Mouse (Mus musculus) cerebellum, adult 8-10 months (tissue): ENCODE results near the gene Hist1h1d.
"Not testable (repeated sequence)": the region's sequence is repeated elsewhere in the genome, so short reads cannot be mapped to it uniquely, and the experiment has no call there.

Experiments
- DNase-seq: peaks from one replicate; pipeline ENCODE4 v3.0.0; 2022

Hist1h1d gene

DNA sequence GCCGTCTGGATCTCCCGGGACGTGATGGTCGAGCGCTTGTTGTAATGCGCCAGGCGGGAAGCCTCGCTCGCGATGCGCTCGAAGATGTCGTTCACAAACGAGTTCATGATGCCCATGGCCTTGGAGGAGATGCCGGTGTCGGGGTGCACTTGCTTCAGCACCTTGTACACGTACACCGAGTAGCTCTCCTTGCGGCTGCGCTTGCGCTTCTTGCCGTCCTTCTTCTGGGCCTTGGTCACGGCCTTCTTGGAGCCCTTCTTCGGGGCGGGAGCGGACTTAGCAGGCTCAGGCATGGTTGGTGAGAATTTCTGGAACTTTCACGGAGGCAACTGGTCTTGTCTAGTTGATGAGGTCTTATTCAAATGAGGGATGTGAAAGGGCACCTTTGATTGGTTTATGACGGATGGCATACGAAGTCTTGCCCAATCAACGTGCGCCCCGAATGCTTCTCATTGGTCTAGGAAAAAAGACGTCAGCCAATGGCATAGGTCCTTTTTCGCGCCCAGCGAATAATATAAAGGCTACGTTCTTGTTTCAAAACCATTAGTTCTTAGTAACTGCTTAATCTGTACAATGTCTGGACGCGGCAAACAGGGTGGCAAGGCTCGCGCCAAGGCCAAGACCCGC lies 20.9 kb downstream of the Hist1h1d start, which contains the start of the genes Hist1h2bf and Hist1h2ad:
Hist1h2bf (minus strand) TSS at position 299 of the 627 bp plus-strand sequence.
Hist1h2ad (plus strand) TSS at position 484 of the 627 bp plus-strand sequence.
- DNase-seq, result peak; percentile 60

GRCm38 (mm10) chr13:23574546-23575170 lies 21.6 kb downstream of the Hist1h1d start:
- DNase-seq, result not testable (repeated sequence)

DNA sequence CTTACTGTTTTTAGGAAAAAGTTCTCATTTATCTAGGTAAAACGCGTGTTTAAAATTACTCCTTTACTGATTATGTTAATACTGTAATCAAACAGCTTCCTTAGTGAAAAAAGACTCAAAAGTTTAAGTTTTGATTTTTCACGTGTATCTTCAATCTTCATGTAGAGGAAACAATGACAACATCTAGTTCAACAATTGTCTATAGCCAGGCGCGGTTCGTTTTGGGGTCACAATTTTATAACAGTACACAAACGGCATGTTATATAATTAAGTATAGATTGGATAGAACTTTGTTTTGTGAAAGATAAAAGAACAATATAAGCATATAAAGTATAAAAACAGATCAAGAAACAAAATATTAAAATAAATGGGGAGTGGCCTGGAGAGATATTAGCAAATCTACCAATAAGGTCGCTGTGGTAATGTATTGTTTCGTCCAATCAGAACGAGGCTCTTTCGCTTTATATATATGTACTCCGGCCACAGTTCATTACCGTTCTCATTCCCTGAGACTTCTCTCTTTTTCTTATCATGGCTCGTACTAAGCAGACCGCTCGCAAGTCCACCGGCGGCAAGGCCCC lies 22.3 kb downstream of the Hist1h1d start, which contains the start of gene Hist1h3d:
Hist1h3d (plus strand) TSS at position 493 of the 581 bp plus-strand sequence.
- no peak for DNase-seq

GRCm38 (mm10) chr13:23575864-23576313 lies 22.8 kb downstream of the Hist1h1d start:
- not testable (repeated sequence) for DNase-seq

DNA sequence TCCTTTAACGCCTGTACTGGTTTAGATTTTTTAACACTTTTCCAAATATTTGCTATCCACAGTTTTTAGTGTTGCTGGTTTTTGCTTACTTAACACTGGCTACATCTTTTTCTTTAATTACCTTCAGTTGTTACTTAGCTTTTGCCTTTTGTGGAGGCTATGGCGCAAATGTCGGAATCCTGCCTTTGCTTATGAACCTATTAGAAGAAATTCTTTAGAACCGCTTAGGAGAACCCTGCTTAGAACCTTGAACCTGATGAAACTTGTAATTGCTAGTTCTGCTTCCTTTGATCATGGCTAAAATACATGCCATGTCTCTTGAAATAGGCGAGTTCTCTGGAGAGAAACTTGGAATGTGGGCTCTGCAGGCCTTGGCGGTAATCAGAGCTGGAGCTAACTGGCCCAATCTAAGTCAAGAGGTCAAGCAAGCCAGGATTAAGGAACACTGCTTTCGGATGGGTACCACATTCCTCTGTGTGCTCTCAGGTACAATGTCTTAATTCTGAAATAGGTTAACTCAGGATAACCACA lies 23.4 kb downstream of the Hist1h1d start:
- no peak for DNase-seq

GRCm38 (mm10) chr13:23576906-23577639 lies 24.0 kb downstream of the Hist1h1d start:
- no peak for DNase-seq

DNA sequence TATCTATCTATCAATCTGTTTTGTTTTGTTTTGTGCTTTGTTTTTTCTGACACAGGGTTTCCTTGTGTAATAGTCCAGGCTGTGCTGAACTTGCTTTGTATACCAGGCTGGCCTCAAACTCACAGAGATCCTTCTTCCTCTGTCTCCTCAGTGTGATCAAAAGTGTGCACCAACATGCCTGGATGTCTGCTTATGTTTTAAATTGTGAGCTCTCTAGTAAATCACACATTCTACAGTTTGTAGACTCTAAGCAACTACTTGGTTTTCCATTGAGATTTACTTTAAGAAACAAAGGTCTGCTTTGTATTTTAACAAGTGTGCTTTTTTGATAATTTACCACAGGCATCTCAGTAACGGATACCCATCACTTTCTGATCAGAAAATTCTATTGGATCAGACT lies 24.8 kb downstream of the Hist1h1d start:
- DNase-seq, result no peak

DNA sequence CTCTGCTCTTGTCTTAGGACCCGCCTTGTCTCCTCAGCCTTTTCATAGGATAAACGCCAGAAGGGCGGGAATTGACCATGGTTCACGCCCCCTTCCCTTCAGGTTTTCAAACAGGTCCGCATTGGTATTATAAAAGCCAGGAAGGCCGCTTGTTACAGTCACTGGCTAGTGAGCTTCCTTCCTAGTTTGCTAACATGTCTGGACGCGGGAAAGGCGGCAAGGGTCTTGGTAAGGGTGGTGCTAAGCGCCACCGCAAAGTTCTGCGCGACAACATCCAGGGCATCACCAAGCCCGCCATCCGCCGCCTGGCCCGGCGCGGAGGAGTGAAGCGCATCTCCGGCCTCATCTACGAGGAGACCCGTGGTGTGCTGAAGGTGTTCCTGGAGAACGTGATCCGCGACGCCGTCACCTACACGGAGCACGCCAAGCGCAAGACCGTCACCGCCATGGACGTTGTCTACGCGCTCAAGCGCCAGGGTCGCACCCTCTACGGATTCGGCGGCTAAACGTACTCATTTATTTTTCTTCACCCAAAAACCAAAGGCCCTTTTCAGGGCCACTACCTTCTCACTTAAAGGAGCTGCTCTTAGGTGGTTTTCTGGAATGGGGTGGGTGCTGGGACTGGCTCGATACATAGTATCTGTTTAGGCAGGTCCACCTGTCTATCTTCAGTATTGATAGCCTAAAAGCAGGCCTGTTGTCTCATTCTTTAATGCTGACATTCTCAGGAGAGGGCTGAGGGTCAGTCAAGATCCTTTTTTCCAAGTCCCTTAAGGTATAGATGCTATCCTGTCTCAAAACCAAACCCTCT lies 28.6 kb downstream of the Hist1h1d start, which contains the start of gene Hist1h4d:
Hist1h4d (plus strand) TSS at position 191 of the 811 bp plus-strand sequence.
- DNase-seq, result peak; percentile 96

DNA sequence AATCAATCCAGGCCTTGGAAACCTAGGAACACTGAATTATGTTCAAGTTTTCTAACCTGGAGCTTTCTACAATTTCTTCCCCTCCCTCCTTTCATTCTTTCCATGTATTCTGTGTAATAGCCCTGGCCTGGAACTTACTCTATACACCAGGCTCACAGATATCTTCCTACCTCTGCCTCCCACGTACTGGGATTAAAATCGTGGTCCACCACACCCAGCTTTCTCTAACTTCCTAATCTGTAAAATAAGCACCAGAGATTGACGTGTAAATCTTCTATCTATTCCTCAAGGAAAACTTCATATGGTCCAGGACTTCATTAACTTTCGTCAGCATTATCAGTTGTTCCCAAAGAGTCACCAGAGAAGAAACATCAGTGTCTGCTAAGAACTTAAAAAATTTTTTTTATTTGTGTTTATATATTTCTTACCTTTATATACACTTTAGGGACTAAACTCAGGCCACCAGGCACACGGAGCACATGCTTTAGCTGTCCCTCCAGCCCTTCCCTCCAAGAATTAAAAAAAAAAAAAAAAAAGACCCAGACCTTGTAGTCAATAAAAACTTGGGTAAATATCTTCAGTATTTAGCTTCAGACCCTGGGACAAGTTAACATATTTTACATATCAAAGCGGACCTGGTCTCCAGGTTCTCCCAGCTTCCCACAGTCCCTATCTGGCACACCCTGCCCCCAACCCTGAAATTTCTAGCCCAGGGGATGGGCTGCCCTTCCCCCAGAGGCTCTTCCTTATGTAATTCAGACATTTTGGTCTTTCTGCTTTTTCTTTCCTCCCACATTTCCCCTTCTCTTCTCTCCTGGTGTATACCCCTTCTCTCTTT lies 29.4 kb downstream of the Hist1h1d start:
- no peak for DNase-seq

GRCm38 (mm10) chr13:23583387-23584068 lies 30.5 kb downstream of the Hist1h1d start:
- DNase-seq, result no peak

DNA sequence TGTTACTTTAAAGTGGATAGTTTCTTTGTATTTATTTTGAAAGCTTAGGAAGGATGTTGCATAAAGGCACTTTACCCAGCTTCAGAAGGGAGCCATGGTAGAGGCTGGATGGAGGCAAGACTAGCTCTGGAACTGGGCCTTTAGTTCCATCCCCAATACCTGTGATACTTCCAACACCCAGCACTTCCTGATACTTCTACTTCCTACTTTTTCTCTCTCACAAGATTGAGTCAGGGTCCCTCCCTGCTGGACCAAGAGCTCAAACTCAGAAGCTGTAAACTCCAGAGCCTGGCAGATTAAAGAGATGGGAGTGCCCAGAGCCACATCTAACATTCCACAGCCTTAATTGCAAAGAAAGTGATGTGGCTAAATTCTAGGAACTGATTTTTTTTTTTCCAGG lies 31.3 kb downstream of the Hist1h1d start:
- DNase-seq, result no peak

- no peak for DNase-seq
Measured at GRCm38 (mm10) chr13:23585029-23585441, 32.0 kb downstream of the Hist1h1d start.

GRCm38 (mm10) chr13:23585442-23586098 lies 32.5 kb downstream of the Hist1h1d start:
- peak; percentile 70 for DNase-seq

GRCm38 (mm10) chr13:23586099-23586939 lies 33.3 kb downstream of the Hist1h1d start:
- no peak for DNase-seq

DNA sequence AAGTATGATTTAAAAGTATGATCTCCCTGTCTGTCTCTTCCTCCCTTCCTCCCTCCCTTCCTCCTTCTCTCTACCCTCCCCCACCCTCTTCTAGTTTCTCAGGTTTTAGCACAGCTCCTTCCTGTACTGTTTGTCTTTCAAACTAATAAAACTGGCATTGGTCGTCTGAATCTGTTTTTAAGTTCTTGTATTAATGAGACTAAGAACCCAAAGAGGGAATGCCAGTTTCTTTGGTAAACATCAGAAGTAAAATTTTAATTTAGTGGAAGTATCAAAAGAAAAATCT lies 33.8 kb downstream of the Hist1h1d start:
- no peak for DNase-seq

DNA sequence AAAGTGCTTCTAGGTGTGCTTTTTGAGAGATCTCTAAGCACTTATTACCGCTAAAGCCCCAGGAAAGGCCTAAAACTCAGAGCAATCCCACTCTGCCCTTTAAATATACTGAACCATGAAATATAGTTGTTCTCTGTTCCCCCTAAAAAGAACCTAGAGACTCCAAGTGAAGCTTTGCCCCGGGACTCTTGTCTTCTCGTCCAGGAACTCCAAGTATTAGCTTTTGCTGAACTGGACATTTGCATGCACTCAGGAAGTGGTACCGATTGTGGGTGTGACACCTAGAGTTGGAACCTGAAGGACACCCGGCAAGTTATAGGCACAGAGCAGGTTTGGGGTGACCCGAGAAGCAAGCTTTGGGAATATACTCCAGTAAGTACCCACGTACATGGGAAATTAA lies 38.1 kb downstream of the Hist1h1d start:
- no peak for DNase-seq

GRCm38 (mm10) chr13:23591886-23592285 lies 38.8 kb downstream of the Hist1h1d start:
- DNase-seq, result not testable (repeated sequence)

- peak; percentile 61 for DNase-seq
Measured at GRCm38 (mm10) chr13:23592614-23593013, 39.6 kb downstream of the Hist1h1d start.
